Mouse (Mus musculus): ENCODE measurements at regions not wholly inside any gene's neighbourhood (a gene's known extent, or its start where the extent isn't known, plus 50 kb on each side); places are given as distances from the start of the nearest gene placed in this dataset.

- H3K9me3 ChIP-seq (ENCODE audit: control insufficient read depth, low read length): no peaks in the 10 kb centered on the region
- WGBS: 92% methylated on average over 8 of the region's 8 CpGs
- no peak overlapping the region for H3K4me3 ChIP-seq (replicated peaks; ENCODE audit: low read length)
- H3K9ac ChIP-seq (ENCODE audit: low read depth, low read length, severe bottlenecking): no peak overlapping the region
- no peak for TF ChIP-seq POLR2A (IDR thresholded peaks at IDR 0.05; ENCODE audit: borderline replicate concordance, extremely low read depth, insufficient read depth, insufficient read length)
- no peak overlapping the region for H3K4me2 ChIP-seq (replicated peaks; ENCODE audit: low read depth, low read length, severe bottlenecking)
- no peak for DNase-seq (ENCODE audit: low spot score)
- H3K4me1 ChIP-seq (ENCODE audit: control insufficient read depth, insufficient read depth, low read length): no peaks in the 10 kb centered on the region
- no peak overlapping the region for H3K27ac ChIP-seq (replicated peaks; ENCODE audit: low read depth, low read length)
- ATAC-seq (ENCODE audit: low FRiP score, low read depth): no peak
- H3K36me3 ChIP-seq (ENCODE audit: control insufficient read depth, insufficient read depth, low read length): no peaks in the 10 kb centered on the region
- H3K27me3 ChIP-seq (ENCODE audit: control insufficient read depth, insufficient read depth, low read length): no peaks in the 10 kb centered on the region
Measured at GRCm38 (mm10) chr4:89380330-89380945, 69.6 kb upstream of the Cdkn2b start.

GRCm38 (mm10) chr4:89379622-89380329 lies 68.9 kb upstream of the Cdkn2b start:
- no peaks in the 10 kb centered on the region for H3K27me3 ChIP-seq (ENCODE audit: control insufficient read depth, insufficient read depth, low read length)
- H3K4me3 ChIP-seq (replicated peaks; ENCODE audit: low read length): no peak overlapping the region
- WGBS: 87% methylated on average over 6 of the region's 6 CpGs

GRCm38 (mm10) chr4:89372631-89373030 lies 61.8 kb upstream of the Cdkn2b start:
- no peak for ATAC-seq (ENCODE audit: low FRiP score, low read depth)
- Histone ChIP-seq H3K27ac (replicated peaks; ENCODE audit: low read depth, low read length) (no peak overlapping the region), H3K4me3 (replicated peaks; ENCODE audit: low read length) (no peak overlapping the region), H3K9ac (ENCODE audit: low read depth, low read length, severe bottlenecking) (no peak overlapping the region), H3K27me3 (ENCODE audit: control insufficient read depth, insufficient read depth, low read length) (no peaks in the 10 kb centered on the region), H3K4me1 (ENCODE audit: control insufficient read depth, insufficient read depth, low read length) (no peaks in the 10 kb centered on the region), H3K36me3 (ENCODE audit: control insufficient read depth, insufficient read depth, low read length) (no peaks in the 10 kb centered on the region), H3K4me2 (replicated peaks; ENCODE audit: low read depth, low read length, severe bottlenecking) (no peak overlapping the region), H3K9me3 (ENCODE audit: control insufficient read depth, low read length) (no peaks in the 10 kb centered on the region)
- 79% methylated on average over 6 of the region's 6 CpGs for WGBS
- no peak for DNase-seq (ENCODE audit: low spot score)
- no peak for TF ChIP-seq POLR2A (IDR thresholded peaks at IDR 0.05; ENCODE audit: borderline replicate concordance, extremely low read depth, insufficient read depth, insufficient read length)

More at GRCm38 (mm10) chr4:89379622-89380329, 68.9 kb upstream of the Cdkn2b start:
- Histone ChIP-seq H3K27ac (replicated peaks; ENCODE audit: low read depth, low read length) (no peak overlapping the region), H3K4me1 (ENCODE audit: control insufficient read depth, insufficient read depth, low read length) (no peaks in the 10 kb centered on the region), H3K4me2 (replicated peaks; ENCODE audit: low read depth, low read length, severe bottlenecking) (no peak overlapping the region), H3K36me3 (ENCODE audit: control insufficient read depth, insufficient read depth, low read length) (no peaks in the 10 kb centered on the region), H3K9ac (ENCODE audit: low read depth, low read length, severe bottlenecking) (no peak overlapping the region), H3K9me3 (ENCODE audit: control insufficient read depth, low read length) (no peaks in the 10 kb centered on the region)
- DNase-seq (ENCODE audit: low spot score): no peak
- no peak for ATAC-seq (ENCODE audit: low FRiP score, low read depth)
- no peak for TF ChIP-seq POLR2A (IDR thresholded peaks at IDR 0.05; ENCODE audit: borderline replicate concordance, extremely low read depth, insufficient read depth, insufficient read length)

GRCm38 (mm10) chr4:89368850-89369524 lies 58.1 kb upstream of the Cdkn2b start:
- ATAC-seq (ENCODE audit: low FRiP score, low read depth) (no peak), DNase-seq (ENCODE audit: low spot score) (no peak)
- Histone ChIP-seq H3K4me3 (replicated peaks; ENCODE audit: low read length) (no peak overlapping the region), H3K27me3 (ENCODE audit: control insufficient read depth, insufficient read depth, low read length) (no peaks in the 10 kb centered on the region), H3K9ac (ENCODE audit: low read depth, low read length, severe bottlenecking) (no peak overlapping the region), H3K4me1 (ENCODE audit: control insufficient read depth, insufficient read depth, low read length) (no peaks in the 10 kb centered on the region), H3K9me3 (ENCODE audit: control insufficient read depth, low read length) (no peaks in the 10 kb centered on the region), H3K36me3 (ENCODE audit: control insufficient read depth, insufficient read depth, low read length) (no peaks in the 10 kb centered on the region), H3K4me2 (replicated peaks; ENCODE audit: low read depth, low read length, severe bottlenecking) (no peak overlapping the region), H3K27ac (replicated peaks; ENCODE audit: low read depth, low read length) (no peak overlapping the region)
- 77% methylated on average over 12 of the region's 12 CpGs for WGBS
- no peak for TF ChIP-seq POLR2A (IDR thresholded peaks at IDR 0.05; ENCODE audit: borderline replicate concordance, extremely low read depth, insufficient read depth, insufficient read length)

- DNase-seq (ENCODE audit: low spot score) (no peak), ATAC-seq (ENCODE audit: low FRiP score, low read depth) (no peak)
- Histone ChIP-seq H3K9me3 (ENCODE audit: control insufficient read depth, low read length) (no peaks in the 10 kb centered on the region), H3K4me1 (ENCODE audit: control insufficient read depth, insufficient read depth, low read length) (no peaks in the 10 kb centered on the region), H3K4me3 (replicated peaks; ENCODE audit: low read length) (no peak overlapping the region), H3K4me2 (replicated peaks; ENCODE audit: low read depth, low read length, severe bottlenecking) (no peak overlapping the region), H3K9ac (ENCODE audit: low read depth, low read length, severe bottlenecking) (no peak overlapping the region), H3K27me3 (ENCODE audit: control insufficient read depth, insufficient read depth, low read length) (no peaks in the 10 kb centered on the region), H3K36me3 (ENCODE audit: control insufficient read depth, insufficient read depth, low read length) (no peaks in the 10 kb centered on the region), H3K27ac (replicated peaks; ENCODE audit: low read depth, low read length) (no peak overlapping the region)
- WGBS: 58% methylated on average over 10 of the region's 10 CpGs
- TF ChIP-seq POLR2A (IDR thresholded peaks at IDR 0.05; ENCODE audit: borderline replicate concordance, extremely low read depth, insufficient read depth, insufficient read length): no peak
Measured at GRCm38 (mm10) chr4:89366581-89367141, 55.8 kb upstream of the Cdkn2b start.
